Mouse (Mus musculus): ENCODE measurements around the gene Il9. TPM values are rescaled to one million over a fixed set of nuclear protein-coding genes. Genes with fewer than 3 reads are reported as not detected.

Il9 gene
- total RNA-seq, 2 experiments from 2014 or later = not detected

DNA sequence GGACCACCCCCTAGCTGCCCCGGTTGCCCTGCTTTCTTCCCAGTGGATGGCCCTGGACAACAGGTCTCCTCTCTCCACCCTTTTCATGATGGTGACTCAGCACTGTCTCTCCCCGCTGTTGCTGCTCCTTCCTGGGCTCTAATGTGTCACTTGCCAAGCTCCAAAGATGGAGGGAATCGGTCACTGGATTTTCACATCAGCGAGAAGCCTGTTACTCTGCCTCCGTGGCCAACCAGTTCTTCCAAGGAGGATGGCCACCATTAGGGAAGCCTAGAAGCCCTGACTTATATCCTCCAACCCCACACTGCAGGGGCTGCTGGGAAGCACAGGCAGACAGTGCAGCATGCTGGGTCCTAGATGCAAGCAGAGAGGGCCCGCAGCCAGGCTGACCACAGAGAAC lies 10.8 kb downstream of the Il9 start:
- peak in 1 of 2 experiments; percentile 12 for DNase-seq

DNA sequence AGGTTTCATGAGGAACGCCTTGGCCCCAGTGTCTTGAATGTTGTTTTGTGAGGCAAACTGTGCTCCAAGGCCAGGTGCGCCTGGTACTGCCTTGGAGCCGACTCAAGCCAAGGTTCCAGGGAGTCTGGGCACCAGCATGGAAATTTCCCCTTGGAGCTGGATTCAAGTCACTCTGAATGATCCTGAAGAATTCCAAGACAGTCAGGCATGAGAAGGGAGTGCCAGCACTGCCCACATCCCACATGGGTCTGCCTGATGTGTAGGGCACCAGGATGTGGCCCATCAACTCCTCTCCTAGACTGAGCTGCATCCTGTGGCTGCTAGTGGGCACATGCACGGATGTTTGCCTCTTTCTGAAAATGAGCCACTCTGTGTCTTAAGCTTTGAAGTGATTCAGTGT lies 13.5 kb downstream of the Il9 start:
- no peak for DNase-seq

DNA sequence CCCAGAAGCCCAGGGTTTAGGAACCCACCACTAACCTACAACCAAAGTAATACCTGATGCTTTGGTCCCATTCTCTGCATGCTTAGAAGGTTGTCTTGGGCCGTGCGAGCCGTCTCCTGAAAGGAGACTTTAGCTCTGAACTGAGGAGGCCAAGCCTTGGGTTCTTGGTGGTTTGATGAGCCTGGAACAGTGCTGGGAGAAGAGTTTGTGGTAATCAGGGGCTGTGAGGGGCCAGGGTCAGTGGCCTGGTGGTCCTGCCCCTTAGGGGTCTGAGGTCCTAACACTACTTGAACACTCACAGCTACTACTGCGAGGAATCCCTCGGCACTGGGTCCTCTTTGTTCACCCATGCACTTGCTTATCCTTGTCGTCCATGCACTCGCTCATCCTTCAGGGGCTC lies 14.3 kb downstream of the Il9 start:
- DNase-seq = no peak

DNA sequence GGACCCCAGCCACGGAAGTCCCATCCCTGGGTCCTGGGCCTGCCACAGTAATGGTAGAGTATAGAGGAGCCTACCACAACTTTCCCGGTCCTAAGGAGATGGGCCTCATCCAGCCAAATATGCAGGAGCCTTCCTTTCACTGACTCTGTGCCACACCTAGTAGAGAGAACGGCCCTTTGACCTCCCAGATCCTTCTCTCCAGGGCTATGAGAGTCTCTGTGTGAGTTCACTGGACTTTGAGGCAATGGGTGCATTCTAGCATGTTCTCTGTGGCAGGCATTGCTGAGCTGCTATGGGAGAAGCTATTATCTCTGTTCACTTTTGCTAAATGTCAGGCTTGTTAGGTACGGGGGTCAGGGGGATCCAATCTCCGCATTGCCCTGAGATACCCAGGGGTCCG lies 18.3 kb downstream of the Il9 start:
- DNase-seq = no peak

DNA sequence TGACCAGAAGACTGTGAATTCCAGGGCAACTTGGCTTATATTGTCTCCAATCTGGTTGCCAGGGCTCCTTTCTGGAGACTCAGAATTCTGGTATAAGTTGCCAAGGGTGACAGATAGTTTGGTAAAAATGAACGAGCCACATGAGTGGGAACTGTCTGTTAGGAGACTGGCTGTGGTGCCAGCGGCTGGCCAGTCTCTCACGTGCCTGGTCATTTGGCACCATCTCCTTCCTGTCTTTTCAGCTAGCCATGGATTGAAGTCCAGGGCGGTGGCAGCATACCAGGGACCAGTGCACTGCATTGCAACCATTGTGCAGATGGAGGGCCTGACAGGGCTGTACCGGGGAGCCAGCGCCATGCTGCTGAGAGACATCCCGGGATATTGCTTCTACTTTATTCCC lies 18.8 kb downstream of the Il9 start:
- no peak for DNase-seq

DNA sequence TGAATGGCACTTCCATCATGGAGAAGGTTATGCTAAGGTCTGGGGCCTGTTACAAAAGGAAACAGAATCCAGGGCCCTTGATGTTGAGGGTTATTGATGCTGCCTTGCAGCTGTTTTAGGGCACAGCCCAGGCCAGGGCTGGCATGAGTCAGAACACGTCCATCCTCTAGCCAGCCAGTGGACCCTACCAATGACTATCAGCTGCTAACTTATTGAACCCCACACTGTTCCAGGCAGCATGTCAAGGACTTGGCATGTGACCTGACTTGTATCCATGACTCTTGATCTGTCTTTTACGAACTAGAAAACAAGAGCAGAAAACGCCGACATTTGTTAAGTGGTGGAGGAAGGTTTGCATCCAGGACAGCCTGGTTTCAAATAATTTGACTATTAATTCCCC lies 19.3 kb downstream of the Il9 start:
- DNase-seq = no peak

DNA sequence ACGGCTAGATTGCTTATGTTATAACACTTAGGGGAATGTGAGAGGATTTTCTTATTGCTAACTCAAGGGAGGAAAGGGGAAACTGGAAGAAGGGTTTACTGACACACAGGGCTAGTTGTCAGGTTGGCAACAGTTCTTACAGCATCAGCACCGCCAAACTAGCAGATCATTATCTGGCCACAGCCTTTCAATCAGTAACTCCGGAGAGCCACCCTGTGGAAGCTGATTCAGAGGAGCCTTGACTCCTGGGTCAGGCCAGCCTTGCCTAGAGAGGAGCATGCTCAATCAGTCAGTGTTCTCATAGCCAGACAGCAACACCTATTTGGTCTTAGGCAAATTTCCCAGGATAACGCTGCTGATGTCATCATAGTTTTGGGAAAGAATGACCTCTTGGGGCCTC lies 20.6 kb downstream of the Il9 start:
- DNase-seq = no peak

DNA sequence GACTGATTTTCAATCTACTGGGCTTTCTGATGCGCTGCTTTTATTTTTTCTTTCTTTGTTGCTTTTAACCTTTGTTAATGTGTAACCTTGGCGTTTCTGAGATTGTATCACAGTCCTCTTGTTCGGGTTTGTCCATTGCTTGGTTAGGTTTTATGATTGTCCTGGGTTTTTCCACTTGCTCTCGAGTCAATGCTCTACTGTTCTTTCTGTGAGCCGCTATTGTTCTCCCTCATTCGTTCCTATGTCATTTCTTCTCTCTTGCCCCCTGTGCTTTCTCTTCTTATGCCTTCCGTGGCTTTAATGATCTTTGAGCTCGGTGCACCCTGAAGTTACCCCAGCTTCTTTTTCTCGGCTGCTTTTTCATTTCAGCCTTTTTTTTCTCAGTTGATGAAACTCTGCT lies 24.0 kb downstream of the Il9 start:
- DNase-seq = no peak

DNA sequence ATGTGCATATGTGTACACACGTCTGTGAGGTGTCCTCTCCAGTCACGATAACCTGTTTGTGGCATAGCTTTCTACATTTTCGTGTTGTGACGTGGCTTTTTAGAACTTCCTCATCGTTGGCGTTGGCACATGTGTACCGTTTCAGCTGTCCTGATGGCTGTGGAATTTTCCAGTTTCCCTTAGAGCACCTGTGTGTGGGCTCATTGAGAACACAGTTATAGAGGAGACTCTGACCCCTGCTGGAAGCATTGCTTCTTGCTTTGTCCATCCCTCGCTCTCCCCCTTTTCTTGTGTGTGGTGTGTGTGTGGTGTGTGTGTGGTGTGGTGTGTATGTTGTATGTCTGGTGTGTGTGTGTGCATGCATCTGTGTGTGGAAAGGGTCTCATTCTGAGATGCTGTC lies 32.0 kb downstream of the Il9 start:
- DNase-seq = no peak

DNA sequence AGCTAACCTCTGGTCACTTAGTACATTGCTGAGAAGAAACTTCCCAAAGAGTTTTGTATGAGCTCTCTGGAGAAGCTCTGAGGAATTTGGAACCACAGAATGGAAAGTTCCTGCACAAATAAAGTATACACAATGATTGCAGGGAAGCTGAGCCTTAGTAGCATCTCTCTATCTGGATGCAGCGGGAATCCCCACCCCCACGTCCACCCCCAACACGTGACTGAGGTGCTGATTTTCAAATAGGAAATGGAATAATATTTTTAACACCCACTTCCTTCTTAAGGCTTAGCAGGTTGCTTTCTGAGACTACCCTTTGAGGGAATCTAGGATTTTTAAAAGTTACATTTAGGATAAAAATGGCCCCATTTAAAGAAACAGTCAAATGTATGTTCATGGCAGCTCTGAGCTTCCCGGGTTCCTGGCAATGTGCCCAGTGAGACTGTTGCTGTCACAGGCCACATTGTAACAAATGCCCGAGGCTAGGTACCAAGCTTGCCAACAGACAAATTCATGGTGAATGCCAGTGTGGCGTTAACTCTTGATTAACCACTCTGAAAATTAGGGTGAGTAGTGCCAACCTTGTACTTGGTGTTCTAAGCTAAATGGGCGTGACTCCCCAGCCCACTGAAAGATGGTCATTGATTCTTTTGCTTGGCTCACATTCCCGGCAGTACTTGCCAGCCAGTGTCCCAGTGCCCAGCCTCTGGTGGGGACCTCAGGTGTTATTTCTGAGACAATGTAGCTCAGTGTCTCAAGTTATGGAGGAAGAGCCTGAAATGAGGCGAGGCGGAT lies 32.6 kb downstream of the Il9 start:
- peak in 1 of 2 experiments; percentile 5 for DNase-seq

DNA sequence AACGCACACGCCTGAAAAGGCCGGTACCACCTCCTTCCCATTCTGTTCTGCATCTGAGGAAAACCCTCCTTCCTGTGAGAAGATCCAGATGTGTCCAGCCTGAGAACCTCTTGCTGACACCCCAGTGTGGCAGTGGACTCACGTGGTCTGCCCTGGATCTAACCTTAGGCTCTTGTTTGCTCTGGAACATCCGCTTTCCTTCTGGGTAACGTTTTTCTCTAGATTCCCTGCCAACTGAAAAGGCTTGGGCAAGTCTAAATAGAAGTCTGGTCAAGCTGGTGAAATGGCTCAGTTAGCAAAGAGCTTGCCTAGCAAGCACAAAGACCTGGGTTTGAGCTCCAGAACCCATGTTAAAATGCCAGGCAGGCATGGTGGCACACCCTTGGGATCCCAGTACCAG lies 37.0 kb downstream of the Il9 start:
- DNase-seq = no peak

DNA sequence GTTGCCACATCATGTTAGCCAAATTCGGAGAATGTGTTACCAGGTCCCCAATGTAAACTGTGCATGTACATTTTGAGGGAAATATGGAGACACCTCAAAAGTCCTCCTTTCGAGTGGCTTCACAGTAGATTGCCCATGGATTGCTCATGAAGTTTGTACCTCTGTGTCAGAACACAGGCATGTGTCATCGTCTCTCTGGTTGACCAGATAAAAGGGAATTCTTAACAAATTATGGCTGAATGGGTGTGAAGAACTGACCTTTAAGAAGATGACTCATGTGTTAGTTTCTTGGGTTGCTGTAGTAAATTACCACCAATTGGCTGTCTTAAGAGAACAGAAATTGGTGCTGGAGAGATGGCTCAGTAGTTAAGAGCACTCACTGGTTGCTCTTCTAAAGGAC lies 37.9 kb downstream of the Il9 start:
- DNase-seq = no peak

DNA sequence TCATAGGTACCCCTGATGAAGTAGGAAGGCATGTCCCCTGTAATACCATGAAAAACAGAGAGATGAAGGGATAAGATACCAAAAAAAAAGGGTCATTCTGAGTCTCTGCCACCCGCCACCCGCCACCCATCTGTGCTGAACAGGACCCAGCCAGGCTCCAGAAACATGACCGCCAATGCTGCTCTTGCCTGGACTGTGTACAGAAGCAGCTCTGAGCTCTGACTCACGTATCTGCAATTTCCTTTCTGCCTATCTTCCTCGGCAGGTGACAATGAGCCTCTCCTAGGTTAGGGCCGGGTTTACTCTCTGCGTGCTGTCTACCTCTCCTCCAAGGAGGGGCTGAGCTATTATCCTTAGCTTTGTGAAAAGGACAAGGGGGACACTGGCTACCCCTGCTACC lies 38.6 kb downstream of the Il9 start:
- no peak for DNase-seq

DNA sequence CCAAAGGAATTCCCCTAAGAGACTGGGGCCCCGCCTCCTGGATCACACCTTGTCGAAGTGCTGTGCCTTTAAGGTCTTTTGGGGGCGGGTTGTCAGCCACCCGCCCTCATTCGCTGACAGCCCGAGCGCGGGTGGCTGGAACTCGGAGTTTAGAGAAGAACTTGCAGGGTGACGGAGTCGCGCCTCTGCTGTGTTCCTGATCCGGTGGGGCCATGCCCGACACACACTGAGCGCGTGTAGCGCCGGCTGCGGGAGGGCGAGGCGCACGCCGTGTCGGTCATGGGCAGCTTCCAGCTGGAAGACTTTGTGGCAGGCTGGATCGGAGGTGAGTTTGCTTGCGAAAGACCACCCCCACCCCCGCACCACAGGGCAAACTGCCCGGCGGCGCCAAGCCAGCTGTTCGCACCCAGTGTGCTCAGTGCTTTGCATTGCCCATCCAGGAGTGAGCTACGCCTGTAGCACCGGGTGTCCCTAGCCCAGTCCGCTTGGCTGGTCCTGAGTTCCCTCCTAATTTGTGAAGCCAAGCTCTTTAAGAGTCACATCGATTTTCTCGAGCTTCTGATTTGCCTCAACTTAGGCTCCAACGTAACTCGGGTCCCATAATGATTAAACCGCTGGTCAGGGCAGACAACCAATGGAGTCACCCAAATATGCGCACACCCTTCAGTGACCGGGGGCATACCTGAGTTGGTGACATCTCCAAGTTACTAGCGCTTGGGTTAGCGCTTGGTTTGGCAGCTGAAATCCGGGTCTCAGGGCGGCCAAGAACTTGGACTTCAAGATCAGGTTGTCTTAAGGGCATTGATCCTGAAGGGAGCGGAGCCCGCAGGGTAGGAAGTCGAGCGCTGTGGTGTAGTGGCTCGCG lies 43.6 kb downstream of the Il9 start, which contains the start of gene Slc25a48:
Gene Slc25a48, plus strand, starts transcription at position 145 of the 865 bp plus-strand sequence.
- peak; percentile 28 to 70 for DNase-seq

DNA sequence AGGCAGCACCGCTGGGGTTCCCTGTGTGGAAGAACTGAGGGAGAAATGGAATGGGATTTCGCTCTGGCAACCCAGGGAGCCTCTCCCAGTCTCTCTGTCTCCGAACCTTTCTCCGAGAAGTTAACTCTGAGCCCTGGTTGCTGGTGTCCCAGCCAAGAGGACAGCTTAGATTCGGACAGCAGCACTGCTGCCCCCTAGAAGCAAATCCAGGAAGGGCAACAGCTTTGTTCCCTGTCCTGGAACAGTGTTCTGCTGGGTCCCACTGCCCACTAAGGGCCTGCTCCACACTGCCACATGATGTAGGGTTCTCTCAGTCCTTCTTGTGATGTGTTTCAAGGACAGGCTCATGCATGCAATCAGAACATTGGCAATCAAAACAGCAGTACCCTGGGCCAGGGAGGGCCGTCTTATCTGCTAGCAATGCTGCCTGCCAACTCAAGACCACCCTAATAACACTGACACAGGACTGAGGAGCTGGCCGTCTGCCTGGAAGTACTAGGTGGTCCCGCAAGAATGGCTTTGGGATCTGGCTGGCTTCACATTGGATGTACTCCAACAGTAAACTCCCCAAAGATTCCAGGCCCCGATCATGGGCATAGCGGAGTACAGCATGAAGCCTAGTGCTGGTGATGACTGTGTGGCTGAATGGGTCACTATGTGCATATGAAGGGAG lies 46.3 kb downstream of the Il9 start:
- DNase-seq = no peak

DNA sequence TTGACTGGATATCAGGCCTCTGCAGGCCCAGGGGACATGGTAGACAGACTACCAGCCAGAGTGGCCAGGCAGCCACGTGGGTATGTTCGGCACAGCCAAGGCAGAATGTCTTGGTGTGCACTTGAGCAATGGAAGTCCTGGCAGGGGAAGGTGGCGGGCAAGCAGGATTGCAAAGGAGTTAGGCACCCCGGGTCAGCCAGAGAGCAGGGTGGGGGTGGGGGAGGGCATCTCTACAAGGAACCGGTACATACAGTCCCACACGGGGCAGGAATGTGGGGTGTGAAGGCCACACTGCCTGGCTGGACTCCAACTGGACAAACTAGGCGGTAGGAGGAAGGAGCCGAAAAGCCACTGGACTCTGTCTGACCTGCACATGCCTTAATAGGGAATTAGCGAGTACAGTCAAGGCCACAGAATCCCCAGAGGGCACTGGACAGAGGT lies 47.7 kb downstream of the Il9 start:
- peak; percentile 31 to 67 for DNase-seq

DNA sequence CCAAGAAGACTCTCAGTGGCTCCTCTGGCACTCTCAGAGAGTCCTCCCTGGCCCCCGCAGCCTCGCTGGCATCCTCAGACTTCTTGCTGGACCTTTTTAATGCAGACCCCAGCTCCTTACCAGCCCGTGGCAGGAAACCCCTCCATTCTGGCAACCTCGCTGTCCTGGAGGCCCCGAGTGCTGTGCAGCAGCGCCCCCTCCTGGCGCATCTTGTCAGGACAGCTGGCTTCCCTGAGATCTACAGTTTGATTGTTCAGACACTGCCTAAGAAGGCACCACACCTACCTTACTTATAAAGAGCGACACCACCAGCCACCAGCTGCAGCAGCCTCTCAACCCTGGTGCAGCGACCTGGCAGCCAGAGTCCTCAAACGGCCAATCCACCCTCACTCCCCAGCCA lies 48.6 kb downstream of the Il9 start:
- peak; percentile 45 to 63 for DNase-seq

DNA sequence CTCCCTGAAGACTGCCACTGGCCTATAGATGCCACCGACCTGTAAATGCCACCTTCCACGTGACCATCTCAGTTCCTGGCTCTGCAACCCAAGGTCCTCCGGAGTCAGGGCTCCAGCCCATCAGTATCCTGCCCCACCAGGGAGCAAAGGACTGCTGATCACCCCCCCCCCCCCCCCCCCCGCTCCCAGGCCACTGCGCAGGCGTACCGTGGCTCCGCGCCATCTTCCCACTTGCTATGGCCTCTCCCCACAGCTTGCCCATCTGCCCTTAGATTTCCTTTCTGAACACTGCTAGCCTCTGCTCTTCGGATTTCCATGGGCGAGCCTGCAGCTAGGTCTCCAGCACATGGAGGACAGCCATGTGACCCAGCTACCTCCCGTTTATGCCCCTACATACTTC lies 49.5 kb downstream of the Il9 start:
- DNase-seq = no peak
